Mouse (Mus musculus) liver, postnatal 0 days (tissue): Measurements from ENCODE around the gene Fgf3.

Experiments used
- CTCF ChIP-seq: sonication (generic); IDR thresholded peaks from 2 replicates; pipeline ENCODE4 v1.5.1; 2016; ENCODE audit warnings: antibody characterized with exemption, low read depth
- EP300 ChIP-seq: IDR thresholded peaks from 2 replicates; pipeline ENCODE4 v1.6.1; 2016; ENCODE audit warnings: antibody characterized with exemption, low read depth, mild to moderate bottlenecking

GRCm38 (mm10) chr7:144789601-144790556 is 48.0 kb upstream of the Fgf3 start:
- TF ChIP-seq CTCF: peak; percentile 44
- no peak for TF ChIP-seq EP300
